Mouse (Mus musculus) erythroblast, adult 5-6 weeks (primary cell): ENCODE results near the gene Fcgrt. TPM values are rescaled to one million over a fixed set of nuclear protein-coding genes. Genes with fewer than 3 reads are reported as not detected.
A peak's percentile ranks its signal among the peaks of the same experiment; 100 is the strongest.
"Not testable (repeated sequence)": the region's sequence is repeated elsewhere in the genome, so short reads cannot be mapped to it uniquely, and the experiment has no call there.

Experiments used
- ATAC-seq: replicated peaks from 2 replicates; pipeline ENCODE4 v1.8.0; 2016; ENCODE audit warnings: moderate number of reproducible peaks, mild to moderate bottlenecking, moderate TSS enrichment, inconsistent platforms; ENCODE audit not compliant: poor library complexity, low FRiP score, severe bottlenecking
- total RNA-seq, 2 experiments: library from RNA; stranded (forward) in 1 of 2; stranded (reverse) in 1 of 2; fragments of 150-400 nt in 1 of 2; fragments of 200-764, 138-1000 nt in 1 of 2; gene quantifications; 2 replicates each; pipeline versions ENCODE4 v1.2.3 to v1.2.4; 2015 to 2017; ENCODE audit warnings: low replicate concordance in 2 of 2

Fcgrt gene
- total RNA-seq, 2 experiments from 2014 or later: 7.3 to 11.4 TPM

- no peak for ATAC-seq
Observed at GRCm38 (mm10) chr7:45133446-45134159, 30.0 kb upstream of the Fcgrt start.

GRCm38 (mm10) chr7:45131850-45132249, 28.2 kb upstream of the Fcgrt start:
- ATAC-seq: no peak

GRCm38 (mm10) chr7:45129776-45130512, 26.3 kb upstream of the Fcgrt start:
- ATAC-seq: no peak

DNA sequence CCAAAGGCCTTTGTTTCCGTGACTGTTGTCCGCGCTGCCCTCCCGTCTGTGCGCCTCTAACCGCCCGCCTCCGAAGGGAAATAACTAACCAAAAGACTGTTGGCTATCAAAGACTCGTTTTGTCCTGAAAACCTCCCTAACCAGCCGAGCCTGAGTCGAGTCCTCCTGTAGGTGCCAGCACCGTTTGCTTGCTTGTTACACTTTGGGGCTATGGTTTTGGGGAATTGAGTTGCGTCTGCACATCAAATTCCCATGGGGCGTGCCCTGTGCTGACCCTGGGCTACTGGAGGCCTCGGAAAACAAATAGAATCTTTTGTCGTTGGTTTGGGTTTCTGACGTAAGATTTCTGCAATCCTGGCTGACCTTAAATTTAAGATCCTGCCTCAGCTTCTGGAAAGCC, 25.7 kb upstream of the Fcgrt start:
- ATAC-seq: peak; percentile 7; the same call in 1 of the 2 replicates

DNA sequence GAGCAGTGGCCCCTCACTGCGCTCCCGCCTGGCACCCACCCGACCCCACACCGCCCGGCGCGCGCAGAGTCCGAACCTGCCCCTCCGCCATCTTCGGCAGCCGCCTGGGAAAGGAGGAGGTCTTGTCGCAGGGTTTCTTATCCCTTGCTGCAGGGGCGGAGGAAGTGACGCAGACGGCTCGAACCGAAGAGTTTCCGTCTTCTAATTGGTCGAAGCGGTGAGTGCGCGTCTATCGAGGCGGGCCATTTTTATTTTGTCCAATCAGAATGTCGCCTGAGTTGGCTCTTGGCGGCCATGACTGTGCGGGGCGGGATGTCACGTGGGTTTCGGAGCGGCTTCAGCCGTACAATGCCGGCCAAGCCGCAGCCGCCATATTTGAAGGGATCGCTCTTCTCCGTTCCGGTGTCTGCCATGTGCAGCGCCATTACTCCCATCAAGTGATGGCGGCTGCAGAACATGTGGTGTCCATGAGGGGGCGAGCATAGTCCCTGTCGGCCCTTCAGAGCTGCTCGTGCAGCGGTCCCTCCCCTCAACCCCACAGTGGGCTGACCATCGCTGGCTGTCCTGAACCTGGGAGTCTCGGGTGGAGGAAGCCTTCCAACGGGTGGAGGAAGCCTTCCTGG, 25.1 kb upstream of the Fcgrt start, which contains the start of gene Rpl13a:
Rpl13a (minus strand) TSS at position 138 of the 623 bp plus-strand sequence.
- ATAC-seq: peak; percentile 85

DNA sequence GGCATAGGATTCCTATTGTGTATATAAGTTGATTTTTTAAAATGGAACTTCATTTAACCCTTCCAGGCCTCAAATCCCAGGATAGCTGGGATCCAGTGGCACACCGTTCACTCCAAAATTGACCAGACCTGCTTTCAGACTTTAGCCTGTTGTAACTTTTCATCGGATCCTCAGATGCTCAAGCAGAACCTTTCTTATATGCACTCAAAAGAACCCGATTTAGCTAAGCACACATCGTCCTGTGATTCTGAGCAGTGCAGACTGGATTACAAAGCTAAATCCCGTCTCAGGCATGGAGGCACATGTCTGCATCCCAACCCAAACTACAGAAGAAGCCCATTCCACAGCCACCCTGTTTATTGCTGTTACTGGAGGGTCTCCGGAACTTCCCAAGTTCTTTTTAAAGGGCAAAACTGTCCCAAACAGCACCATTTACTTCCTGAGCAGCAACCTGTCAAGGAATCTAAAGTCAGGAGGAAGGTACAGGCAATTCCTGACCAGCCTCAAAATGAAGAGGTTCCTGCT, 24.1 kb upstream of the Fcgrt start:
- ATAC-seq: no peak

- ATAC-seq: no peak
Observed at GRCm38 (mm10) chr7:45126844-45127699, 23.4 kb upstream of the Fcgrt start.

GRCm38 (mm10) chr7:45126147-45126843, 22.6 kb upstream of the Fcgrt start:
- ATAC-seq: no peak

DNA sequence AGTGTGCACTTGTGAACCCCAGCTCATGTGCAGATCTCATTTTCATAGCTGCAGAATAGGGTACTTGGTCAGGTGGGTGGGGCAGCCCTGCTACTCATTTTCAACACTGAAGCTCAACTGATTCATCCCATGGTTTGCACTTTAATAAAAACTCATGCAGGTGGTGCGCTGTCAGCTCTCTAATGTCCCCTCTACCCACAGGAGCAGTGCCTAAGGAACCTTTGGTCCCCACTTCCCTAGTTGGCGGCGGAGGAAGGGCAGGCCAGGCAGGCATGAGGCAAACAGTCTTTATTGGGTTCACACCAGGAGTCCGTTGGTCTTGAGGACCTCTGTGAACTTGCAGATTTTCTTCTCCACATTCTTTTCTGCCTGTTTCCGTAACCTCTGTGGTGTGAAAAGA, 22.0 kb upstream of the Fcgrt start:
- ATAC-seq: not testable (repeated sequence)

GRCm38 (mm10) chr7:45125144-45125600, 21.5 kb upstream of the Fcgrt start:
- no peak for ATAC-seq

DNA sequence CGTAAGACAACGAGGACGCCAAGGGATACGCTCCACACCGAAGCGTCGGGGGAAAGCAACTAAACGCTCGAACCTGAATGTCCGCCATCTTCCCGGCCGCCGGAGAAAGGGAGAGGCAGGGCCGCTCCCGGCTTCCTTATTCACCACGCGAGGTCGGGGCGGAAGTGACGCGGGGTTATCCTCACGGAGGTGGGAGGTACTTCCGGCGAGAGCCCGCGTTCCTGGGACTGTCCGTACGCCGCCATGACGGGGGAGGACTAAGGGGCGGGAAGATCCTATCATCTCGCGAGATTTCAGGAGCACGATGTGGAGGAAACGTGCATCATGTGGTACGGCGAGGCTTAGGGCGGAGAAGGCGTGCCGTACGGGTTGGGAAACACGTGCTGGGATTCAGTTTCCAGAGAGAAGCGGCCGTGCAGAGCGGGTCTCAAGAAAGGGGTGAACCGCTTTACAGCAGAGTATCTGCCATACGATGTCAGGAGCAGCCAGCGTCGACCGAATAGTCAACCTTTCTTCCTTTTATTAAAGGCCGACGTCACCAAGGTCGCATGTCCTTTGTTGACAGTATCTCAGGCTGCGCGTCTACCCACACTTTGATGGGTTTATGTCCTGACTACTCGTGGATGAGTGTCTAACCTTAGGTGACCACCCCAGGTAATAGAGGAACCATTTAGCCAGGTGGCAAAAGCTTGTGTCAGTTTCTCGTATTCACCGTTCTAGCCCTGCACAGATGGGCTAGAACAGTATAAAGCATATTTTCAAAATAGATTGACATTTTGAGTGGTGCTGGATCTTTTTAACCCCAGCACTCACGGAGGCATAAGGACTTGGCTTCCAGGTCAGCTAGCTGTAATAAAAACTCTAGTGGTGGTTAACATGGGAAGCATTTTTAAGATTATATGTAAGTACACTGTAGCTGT, 20.8 kb upstream of the Fcgrt start, which contains the start of gene Rps11:
Rps11 (minus strand) TSS at position 216 of the 920 bp plus-strand sequence.
- ATAC-seq: peak; percentile 77

DNA sequence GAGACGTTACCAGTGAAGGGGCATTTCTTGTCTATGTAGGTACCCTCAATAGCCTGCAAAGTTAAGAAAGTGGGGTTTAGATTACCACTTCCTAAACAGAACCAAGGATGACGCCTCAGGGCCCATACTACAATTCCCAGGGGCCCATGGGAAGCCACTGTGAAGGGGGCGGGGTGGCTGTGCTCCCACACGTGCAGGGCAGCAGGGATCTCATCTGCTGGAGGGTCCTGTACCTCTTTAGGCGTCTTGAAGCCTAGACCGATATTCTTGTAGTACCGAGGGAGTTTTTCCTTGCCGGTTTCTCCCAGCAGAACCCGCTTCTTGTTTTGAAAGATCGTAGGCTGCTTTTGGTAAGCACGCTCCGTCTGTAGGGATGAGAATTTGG, 19.5 kb upstream of the Fcgrt start:
- no peak for ATAC-seq

DNA sequence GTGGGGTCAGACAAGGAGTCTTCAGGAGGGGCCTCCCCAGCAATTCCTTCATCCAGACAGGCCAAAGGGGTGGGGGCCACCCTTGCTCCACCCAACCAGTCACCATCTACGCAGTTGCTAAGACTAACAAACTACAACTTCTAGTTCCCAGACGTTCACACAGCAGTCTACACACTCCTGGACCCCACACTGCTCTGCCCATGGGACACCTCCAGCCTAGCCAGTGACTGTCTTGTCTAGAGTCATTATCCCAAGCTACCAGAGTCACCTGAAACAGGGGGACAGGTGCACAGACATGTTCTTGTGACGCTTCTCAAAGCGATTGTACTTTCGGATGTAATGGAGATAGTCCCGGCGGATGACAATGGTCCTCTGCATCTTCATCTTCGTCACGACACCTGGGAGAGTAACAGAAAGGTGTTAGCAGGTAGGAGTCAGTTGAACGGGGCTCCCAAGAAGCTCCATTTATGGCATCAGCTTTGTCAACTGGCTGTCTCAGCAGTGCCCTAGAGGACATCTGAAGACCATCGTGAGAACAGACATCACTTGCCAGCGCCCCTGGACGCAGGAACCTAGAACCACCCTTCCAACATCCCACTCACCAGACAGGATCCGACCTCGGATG, 19.0 kb upstream of the Fcgrt start:
- ATAC-seq: no peak

- ATAC-seq: no peak
Observed at GRCm38 (mm10) chr7:45121966-45122365, 18.3 kb upstream of the Fcgrt start.

DNA sequence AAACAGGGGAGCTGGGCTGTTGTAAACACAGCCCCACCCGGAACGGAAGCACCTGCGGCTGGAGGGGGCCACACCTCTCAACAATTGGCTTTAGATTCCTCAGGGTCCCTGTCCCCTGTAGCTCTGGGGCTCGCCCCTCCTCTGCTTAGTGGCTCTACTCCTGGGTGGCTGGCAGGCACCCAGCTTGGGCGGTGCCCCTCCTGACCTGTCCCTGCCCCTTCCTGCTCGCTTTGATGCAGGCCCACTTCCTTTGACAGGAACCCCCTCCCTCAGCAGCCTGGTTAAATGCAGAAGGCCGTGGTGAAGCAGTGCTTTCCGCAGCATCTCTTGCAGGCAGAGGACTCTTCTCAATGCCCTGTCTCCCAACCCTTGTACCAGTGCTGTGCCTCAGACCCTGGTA, 17.8 kb upstream of the Fcgrt start:
- no peak for ATAC-seq

DNA sequence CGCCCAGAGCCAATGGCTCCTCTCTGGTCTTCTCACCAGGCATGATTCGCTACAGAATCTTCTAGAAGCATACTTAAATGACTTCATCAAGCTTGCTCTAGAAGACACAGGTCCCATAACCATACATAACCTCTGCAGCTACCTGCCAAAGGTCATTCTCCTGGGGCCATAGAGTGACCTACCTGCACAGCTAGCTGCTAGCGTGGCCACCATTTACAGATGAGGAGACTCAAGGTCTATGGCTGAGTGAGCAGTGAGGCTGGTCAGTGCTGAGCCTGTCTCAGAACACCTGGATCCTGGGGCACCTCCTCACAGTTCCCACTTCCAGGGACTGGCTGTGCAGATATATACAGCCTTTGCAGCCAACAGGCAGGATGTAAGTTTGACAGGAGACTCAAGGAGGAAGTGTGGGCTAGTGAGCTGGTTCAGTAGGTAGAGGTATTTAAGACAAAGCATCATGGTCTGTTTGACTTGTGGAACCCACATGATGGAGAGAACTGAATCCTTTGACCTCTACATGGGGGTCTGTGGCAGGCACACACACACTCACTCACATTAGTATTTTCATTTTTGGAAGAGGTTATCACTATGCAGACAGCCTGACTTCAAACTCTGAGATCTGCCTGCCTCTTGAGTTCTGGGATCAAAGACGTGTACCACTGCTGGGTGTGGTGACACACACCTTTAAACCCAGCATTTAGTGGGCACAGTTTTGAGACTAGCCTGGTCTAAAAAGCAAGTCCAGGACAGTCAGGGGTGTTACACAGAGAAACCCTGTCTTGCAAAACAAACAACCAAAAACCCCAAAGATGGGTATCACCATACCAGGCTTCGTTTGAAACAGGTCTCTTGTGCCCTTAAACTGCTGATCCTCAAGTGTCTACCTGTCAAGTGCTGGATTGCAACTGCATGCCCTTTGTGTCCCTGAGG, 16.4 kb upstream of the Fcgrt start:
- no peak for ATAC-seq
